Mouse (Mus musculus) megakaryocyte, adult 5-6 weeks (primary cell): ENCODE data around the gene Gm21731. TPM values are rescaled to one million over a fixed set of nuclear protein-coding genes. Genes with fewer than 3 reads are reported as not detected.
"Not testable (repeated sequence)": the region's sequence is repeated elsewhere in the genome, so short reads cannot be mapped to it uniquely, and the experiment has no call there.

Source experiments
- ATAC-seq: 2 replicates; pipeline ENCODE4 v1.8.0; 2016; ENCODE audit warnings: mild to moderate bottlenecking, inconsistent platforms; ENCODE audit not compliant: poor library complexity, severe bottlenecking
- total RNA-seq, 2 experiments: library from RNA; stranded (forward) in 1 of 2; stranded (reverse) in 1 of 2; fragments of 153-499, 151-499 nt in 1 of 2; fragments of 221-1000, 200-1000 nt in 1 of 2; gene quantifications; 2 replicates each; pipeline versions ENCODE4 v1.2.3 to v1.2.4; 2015 to 2017

Gene Gm21731
- not detected in 2 replicates for total RNA-seq (2015)
- total RNA-seq (2017) = not detected in 2 replicates

GRCm38 (mm10) chr13:120238811-120239210, at the start of gene Gm21731:
TSS of gene Gm21731 (plus strand) at chr13:120239111.
- ATAC-seq = not testable (repeated sequence)

GRCm38 (mm10) chr13:120196189-120196821, 42.6 kb upstream of the Gm21731 start:
- peak; percentile 66 for ATAC-seq

- not testable (repeated sequence) for ATAC-seq
Observed at GRCm38 (mm10) chr13:120215847-120216246, 23.1 kb upstream of the Gm21731 start, which contains the start of gene Gm21762. TSS of gene Gm21762 (minus strand) at chr13:120215947.

- ATAC-seq = peak; percentile 40; the same call in 1 of the 2 replicates
Observed at GRCm38 (mm10) chr13:120220922-120221321, 18.0 kb upstream of the Gm21731 start.

- ATAC-seq = peak; percentile 51
Observed at GRCm38 (mm10) chr13:120223012-120223659, 15.8 kb upstream of the Gm21731 start.

- ATAC-seq = peak; percentile 89
Observed at GRCm38 (mm10) chr13:120231798-120232197, 7.1 kb upstream of the Gm21731 start.

- ATAC-seq = peak; percentile 86
Observed at GRCm38 (mm10) chr13:120232447-120233049, 6.4 kb upstream of the Gm21731 start.

- ATAC-seq = peak; percentile 79
Observed at GRCm38 (mm10) chr13:120251208-120251924, 12.5 kb downstream of the Gm21731 start.

- peak; percentile 52 for ATAC-seq
Observed at GRCm38 (mm10) chr13:120258817-120259658, 20.1 kb downstream of the Gm21731 start.

- peak; percentile 75 for ATAC-seq
Observed at GRCm38 (mm10) chr13:120259718-120260117, 20.8 kb downstream of the Gm21731 start.

GRCm38 (mm10) chr13:120262870-120263269, 24.0 kb downstream of the Gm21731 start, which contains the start of gene AF067061:
TSS of gene AF067061 (plus strand) at chr13:120263114.
- ATAC-seq = not testable (repeated sequence)

- ATAC-seq = peak; percentile 83
Observed at GRCm38 (mm10) chr13:120277837-120278236, 38.9 kb downstream of the Gm21731 start.

GRCm38 (mm10) chr13:120278784-120279183, 39.9 kb downstream of the Gm21731 start:
- no peak for ATAC-seq

Other genes with a start within 250 kb of the Gm21731 start
- gene Gm36079, start 212.1 kb upstream of the Gm21731 start, total RNA-seq (2015) = not detected in 2 replicates
- 0.49 TPM in 1 of 2 replicates, not detected in the other for gene Gm36079, start 212.1 kb upstream of the Gm21731 start, total RNA-seq (2017)
- gene Gm21188, start 186.9 kb upstream of the Gm21731 start, total RNA-seq (2015) = 248 and 273 TPM in 2 replicates
- 152 and 161 TPM in 2 replicates for gene Gm21188, start 186.9 kb upstream of the Gm21731 start, total RNA-seq (2017)
- gene Gm20767, start 98.9 kb upstream of the Gm21731 start, total RNA-seq (2015) = not detected in 2 replicates
- gene Gm20767, start 98.9 kb upstream of the Gm21731 start, total RNA-seq (2017) = not detected in 2 replicates
- not detected in 2 replicates for gene Gm21818, start 66.7 kb upstream of the Gm21731 start, total RNA-seq (2015)
- not detected in 2 replicates for gene Gm21818, start 66.7 kb upstream of the Gm21731 start, total RNA-seq (2017)
- gene Gm21762, start 23.2 kb upstream of the Gm21731 start, total RNA-seq (2015) = 0.58 and 1.4 TPM in 2 replicates
- 1.7 and 3.3 TPM in 2 replicates for gene Gm21762, start 23.2 kb upstream of the Gm21731 start, total RNA-seq (2017)
- not detected in 2 replicates for gene AF067061, start 24.0 kb downstream of the Gm21731 start, total RNA-seq (2015)
- gene AF067061, start 24.0 kb downstream of the Gm21731 start, total RNA-seq (2017) = not detected in 2 replicates
- 46.3 and 48.8 TPM in 2 replicates for gene BC147527, start 61.3 kb downstream of the Gm21731 start, total RNA-seq (2015)
- gene BC147527, start 61.3 kb downstream of the Gm21731 start, total RNA-seq (2017) = 48.0 and 70.9 TPM in 2 replicates
- gene Tcstv3, start 77.8 kb downstream of the Gm21731 start, total RNA-seq (2015) = not detected in 2 replicates
- not detected in 2 replicates for gene Tcstv3, start 77.8 kb downstream of the Gm21731 start, total RNA-seq (2017)